Mouse (Mus musculus) forebrain, embryonic 14.5 days (tissue): ENCODE data around the gene Actn3. TPM values are rescaled to one million over a fixed set of nuclear protein-coding genes. Genes with fewer than 3 reads are reported as not detected.

ENCODE experiments used
- ATAC-seq: fragments of 200-750 bp; cut with Nextera tagmentation; 2 replicates; pipeline ENCODE4 v1.8.0; 2017; ENCODE audit warnings: mild to moderate bottlenecking, moderate library complexity
- DNase-seq: peaks from one replicate; pipeline ENCODE4 v3.0.0-alpha.2; 2015; ENCODE audit warnings: low spot score
- H3K27ac ChIP-seq: fragments of 300-500 bp; sonication (generic); 2 replicates; pipeline ENCODE4 v1.5.1; 2014; ENCODE audit warnings: low read depth, mild to moderate bottlenecking, control low read depth, low read length, moderate library complexity
- H3K27me3 ChIP-seq: fragments of 300-500 bp; sonication (generic); replicated peaks from 2 replicates; pipeline ENCODE4 v1.6.1; 2014; ENCODE audit warnings: low read length, control low read depth, mixed read lengths; ENCODE audit not compliant: control insufficient read depth, insufficient read depth
- H3K36me3 ChIP-seq: fragments of 300-500 bp; sonication (generic); 2 replicates; pipeline ENCODE4 v1.6.1; 2014; ENCODE audit warnings: low read length, control low read depth; ENCODE audit not compliant: control insufficient read depth, insufficient read depth
- H3K4me1 ChIP-seq: fragments of 300-500 bp; sonication (generic); 2 replicates; pipeline ENCODE4 v1.6.1; 2014; ENCODE audit warnings: antibody characterized with exemption, low read length, control low read depth; ENCODE audit not compliant: control insufficient read depth, insufficient read depth
- H3K4me2 ChIP-seq: fragments of 300-500 bp; sonication (generic); 2 replicates; pipeline ENCODE4 v1.6.1; 2014; ENCODE audit warnings: mild to moderate bottlenecking, control low read depth, low read length
- H3K4me3 ChIP-seq: fragments of 300-500 bp; sonication (generic); 2 replicates; pipeline ENCODE4 v1.5.1; 2014; ENCODE audit warnings: low read depth, low read length, control low read depth
- H3K9ac ChIP-seq: fragments of 300-500 bp; sonication (generic); 2 replicates; pipeline ENCODE4 v1.6.1; 2014; ENCODE audit warnings: mild to moderate bottlenecking, low read length, control low read depth, moderate library complexity
- H3K9me3 ChIP-seq: fragments of 300-500 bp; sonication (generic); replicated peaks from 2 replicates; pipeline ENCODE4 v1.6.1; 2016; ENCODE audit warnings: low read length, control low read depth, mixed read lengths; ENCODE audit not compliant: control insufficient read depth
- WGBS: fragments of 180-500 bp; shearing (Covaris S2); extraction: QIAGEN DNeasy Blood & Tissue Kit; methylation state at CpG from one replicate; pipeline ENCODE4 v1.1.7; 2014; 5-methylcytosine and 5-hydroxymethylcytosine counted together
- polyA plus RNA-seq: library from polyadenylated mRNA; unstranded; fragments of >200 nt; fragmentation: Nextera tagmentation; extraction: Ambion mirVana; gene quantifications from 2 replicates; pipeline ENCODE4 v1.2.1, GENCODE M21; 2014

The Actn3 gene
- polyA plus RNA-seq, 1 experiment from 2014 or later: 0.88 TPM

DNA sequence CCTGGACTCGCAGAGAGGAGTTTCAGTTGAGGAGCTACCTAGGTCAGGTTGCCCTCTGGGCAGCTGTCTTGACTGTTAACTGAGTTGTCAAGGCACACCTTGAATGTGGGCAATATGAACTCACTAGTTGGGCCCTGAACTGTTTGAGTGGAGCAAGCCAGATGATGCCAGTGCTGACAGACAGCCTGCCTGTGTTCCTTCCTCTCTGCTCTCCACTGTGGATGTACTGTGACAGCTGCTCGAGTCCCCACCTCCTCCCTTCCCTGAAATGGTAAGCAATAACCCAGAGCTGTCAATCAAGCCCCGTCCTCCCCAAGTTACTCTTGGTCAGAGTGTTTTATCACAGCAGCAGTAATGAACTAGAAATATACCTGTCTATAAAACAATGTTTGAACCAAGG is 22.2 kb upstream of the Actn3 start:
- peaks cover 58% of the 10 kb centered on the region for H3K36me3 ChIP-seq
- H3K4me2 ChIP-seq: no peak overlapping the region
- no peaks in the 10 kb centered on the region for H3K27me3 ChIP-seq
- no peaks in the 10 kb centered on the region for H3K9me3 ChIP-seq
- H3K9ac ChIP-seq: no peak overlapping the region
- no peak for DNase-seq
- H3K4me1 ChIP-seq: no peaks in the 10 kb centered on the region
- 85% methylated on average over 3 of the region's 3 CpGs for WGBS
- no peak overlapping the region for H3K4me3 ChIP-seq
- no peak overlapping the region for H3K27ac ChIP-seq
- ATAC-seq: no peak

DNA sequence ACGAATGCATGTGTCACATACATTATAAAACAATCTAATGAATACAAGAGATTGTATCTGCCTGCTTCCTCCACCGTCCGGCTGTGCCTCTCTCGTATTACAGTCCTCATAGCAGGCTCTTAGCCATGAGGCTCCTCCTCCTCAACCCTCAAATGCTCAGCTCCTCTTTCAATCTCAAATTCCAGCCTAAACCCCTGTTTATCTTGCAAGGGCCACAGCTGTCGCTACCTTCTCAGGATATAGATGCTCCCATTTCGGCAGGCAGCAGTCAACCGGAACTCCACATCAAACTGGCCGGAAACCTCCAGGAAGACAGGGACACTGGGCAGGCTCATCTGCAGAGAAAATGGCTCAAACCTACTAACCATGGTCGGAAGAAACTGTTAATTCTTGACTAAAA is 21.3 kb upstream of the Actn3 start:
- no peaks in the 10 kb centered on the region for H3K9me3 ChIP-seq
- no peaks in the 10 kb centered on the region for H3K27me3 ChIP-seq
- no peak for ATAC-seq
- H3K27ac ChIP-seq: no peak overlapping the region
- H3K4me1 ChIP-seq: no peaks in the 10 kb centered on the region
- no peak overlapping the region for H3K4me3 ChIP-seq
- 91% methylated on average over 9 of the region's 9 CpGs for WGBS
- DNase-seq: no peak
- H3K4me2 ChIP-seq: no peak overlapping the region
- peaks cover 61% of the 10 kb centered on the region for H3K36me3 ChIP-seq
- H3K9ac ChIP-seq: no peak overlapping the region

DNA sequence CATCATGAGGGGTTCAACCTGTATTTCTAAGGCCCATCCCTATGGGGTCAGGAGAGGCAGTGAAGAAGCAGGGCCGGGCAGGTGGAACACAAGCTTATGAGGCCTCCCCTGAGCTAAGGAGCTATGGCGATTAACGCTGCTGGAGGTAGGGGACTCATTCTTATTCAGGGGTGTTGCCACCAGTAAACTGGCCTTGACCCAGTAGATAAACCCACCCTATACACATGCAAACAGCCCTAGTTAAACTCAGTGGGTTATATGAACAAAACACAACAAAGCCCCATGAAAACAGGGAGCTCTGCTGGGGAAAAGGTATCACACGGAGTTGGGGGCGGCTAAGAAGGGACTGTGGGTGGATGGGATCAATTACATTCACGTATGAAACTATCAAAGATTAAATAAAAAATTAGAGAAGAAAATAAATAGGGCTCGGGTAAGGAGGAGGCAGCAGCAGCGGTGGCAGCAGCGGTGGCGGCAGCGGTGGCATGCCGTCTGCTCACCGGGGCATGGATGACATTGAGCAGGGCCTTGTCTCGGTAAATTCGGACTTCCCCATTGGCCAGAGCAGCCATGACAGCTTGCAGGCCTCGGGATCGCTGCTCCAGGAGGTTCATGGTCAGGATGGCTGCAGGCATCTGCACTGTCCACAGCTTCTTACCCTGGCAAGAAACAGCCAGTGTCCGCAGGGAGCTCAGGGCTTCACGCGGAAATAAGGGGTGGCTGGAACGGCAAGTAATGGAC is 19.2 kb upstream of the Actn3 start:
- WGBS: 50% methylated on average over 21 of the region's 21 CpGs
- H3K36me3 ChIP-seq: peaks cover 53% of the 10 kb centered on the region

DNA sequence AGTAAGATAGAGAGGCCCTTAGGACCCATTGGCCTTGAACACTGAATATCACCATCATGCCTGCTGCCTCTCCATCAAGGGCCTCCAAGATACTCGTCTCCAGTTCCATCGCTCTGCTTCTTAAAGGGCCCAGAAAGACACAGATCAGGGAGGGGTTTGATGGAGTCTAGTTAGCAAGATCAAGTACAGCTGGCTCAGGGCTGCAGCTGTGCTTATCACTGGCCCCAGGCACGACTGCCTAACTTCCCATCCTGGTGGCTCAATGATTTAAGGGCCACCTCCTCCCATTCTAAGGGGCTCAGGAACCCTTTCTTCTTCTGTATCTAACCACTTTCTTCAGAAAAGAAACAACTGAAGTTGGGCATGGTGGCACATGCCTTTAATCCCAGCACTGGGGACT is 14.1 kb upstream of the Actn3 start:
- Histone ChIP-seq H3K36me3 (peaks cover 41% of the 10 kb centered on the region), H3K27me3 (no peaks in the 10 kb centered on the region), H3K27ac (no peak overlapping the region), H3K4me2 (no peak overlapping the region), H3K9ac (no peak overlapping the region), H3K4me1 (no peaks in the 10 kb centered on the region), H3K9me3 (no peaks in the 10 kb centered on the region), H3K4me3 (no peak overlapping the region)
- WGBS: 86% methylated on average over 3 of the region's 3 CpGs
- DNase-seq (no peak), ATAC-seq (no peak)

More for the DNA sequence above, 19.2 kb upstream of the Actn3 start:
- H3K4me2 ChIP-seq: no peak overlapping the region
- H3K9ac ChIP-seq: no peak overlapping the region
- H3K4me1 ChIP-seq: no peaks in the 10 kb centered on the region
- H3K27me3 ChIP-seq: no peaks in the 10 kb centered on the region
- ATAC-seq (no peak), DNase-seq (no peak)
- no peak overlapping the region for H3K4me3 ChIP-seq
- H3K27ac ChIP-seq: no peak overlapping the region
- H3K9me3 ChIP-seq: no peaks in the 10 kb centered on the region

DNA sequence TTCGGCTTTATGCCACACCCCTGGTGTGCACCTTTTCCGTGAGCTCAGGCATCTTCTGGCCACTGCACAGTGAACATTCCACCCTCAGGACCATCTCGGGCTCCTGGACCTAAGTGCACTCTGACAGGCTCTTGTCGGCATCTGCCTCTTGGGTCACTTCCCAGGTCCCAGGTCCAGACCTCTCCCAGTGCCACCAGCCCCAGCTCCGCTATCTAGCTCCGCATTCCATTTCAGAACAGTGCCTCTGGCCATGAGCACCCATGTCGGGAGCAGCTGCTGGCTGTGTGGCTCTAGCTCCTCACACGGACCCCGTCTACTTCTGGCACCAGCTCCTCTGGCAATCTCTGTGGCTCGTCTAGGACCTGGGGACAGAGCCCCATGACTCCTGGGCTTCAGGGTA is 12.1 kb upstream of the Actn3 start:
- no peak overlapping the region for H3K27ac ChIP-seq
- peaks cover 33% of the 10 kb centered on the region for H3K36me3 ChIP-seq
- H3K4me3 ChIP-seq: no peak overlapping the region
- no peaks in the 10 kb centered on the region for H3K4me1 ChIP-seq
- no peak for DNase-seq
- no peak overlapping the region for H3K4me2 ChIP-seq
- WGBS: 85% methylated on average over 10 of the region's 10 CpGs
- H3K27me3 ChIP-seq: no peaks in the 10 kb centered on the region
- H3K9ac ChIP-seq: no peak overlapping the region
- H3K9me3 ChIP-seq: no peaks in the 10 kb centered on the region
- no peak for ATAC-seq

DNA sequence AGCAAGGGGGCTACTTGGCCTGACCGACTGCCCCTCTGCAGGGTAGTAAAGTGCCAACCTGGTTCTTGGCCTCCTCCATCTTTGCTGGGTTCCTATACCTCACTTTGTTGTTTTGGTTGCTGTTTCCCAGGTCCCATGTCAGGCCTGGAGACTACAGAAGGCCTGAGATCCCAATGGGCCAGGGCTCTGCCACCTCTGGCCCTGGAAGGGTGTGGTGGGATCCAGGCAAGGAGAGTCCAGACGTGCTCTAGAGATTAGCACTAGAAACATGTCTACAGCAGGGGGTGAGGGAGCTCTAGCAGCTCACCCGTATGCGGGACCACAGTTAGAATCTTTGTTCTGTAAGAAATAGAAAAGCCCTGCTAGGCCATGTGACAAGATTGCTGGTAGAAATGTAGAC is 6.3 kb upstream of the Actn3 start:
- no peaks in the 10 kb centered on the region for H3K4me1 ChIP-seq
- 79% methylated on average over 4 of the region's 4 CpGs for WGBS
- no peak overlapping the region for H3K9ac ChIP-seq
- H3K27ac ChIP-seq: no peak overlapping the region
- DNase-seq (no peak), ATAC-seq (no peak)
- H3K4me3 ChIP-seq: no peak overlapping the region
- H3K9me3 ChIP-seq: no peaks in the 10 kb centered on the region
- H3K27me3 ChIP-seq: no peaks in the 10 kb centered on the region
- no peak overlapping the region for H3K4me2 ChIP-seq
- no peaks in the 10 kb centered on the region for H3K36me3 ChIP-seq

DNA sequence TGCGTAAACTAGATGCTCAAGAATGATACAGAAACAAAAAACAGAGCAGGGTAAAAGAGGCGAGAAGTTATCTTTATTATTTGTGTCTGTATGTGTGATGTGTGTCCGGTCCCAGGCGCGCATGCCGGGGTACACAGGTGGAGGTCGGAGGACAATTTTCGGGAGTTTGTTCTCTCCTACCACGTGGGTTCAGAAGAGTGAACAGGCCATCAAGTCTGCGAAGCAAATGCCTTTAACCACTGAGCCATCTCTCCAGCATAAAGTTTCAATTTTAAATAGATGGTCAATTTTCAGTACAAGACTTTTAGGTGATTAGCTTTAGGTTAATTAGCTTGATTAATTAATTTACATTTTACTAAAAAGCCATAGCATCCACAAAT is 1.6 kb upstream of the Actn3 start:
- peak overlapping the region; percentile 65 for H3K4me2 ChIP-seq
- no peaks in the 10 kb centered on the region for H3K36me3 ChIP-seq
- peak overlapping the region; percentile 89 for H3K4me3 ChIP-seq
- H3K27ac ChIP-seq: no peak overlapping the region
- ATAC-seq (no peak), DNase-seq (no peak)
- H3K9me3 ChIP-seq: no peaks in the 10 kb centered on the region
- peak overlapping the region; percentile 93 for H3K9ac ChIP-seq
- H3K4me1 ChIP-seq: peaks cover 7% of the 10 kb centered on the region
- WGBS: 66% methylated on average over 10 of the region's 10 CpGs
- H3K27me3 ChIP-seq: no peaks in the 10 kb centered on the region

DNA sequence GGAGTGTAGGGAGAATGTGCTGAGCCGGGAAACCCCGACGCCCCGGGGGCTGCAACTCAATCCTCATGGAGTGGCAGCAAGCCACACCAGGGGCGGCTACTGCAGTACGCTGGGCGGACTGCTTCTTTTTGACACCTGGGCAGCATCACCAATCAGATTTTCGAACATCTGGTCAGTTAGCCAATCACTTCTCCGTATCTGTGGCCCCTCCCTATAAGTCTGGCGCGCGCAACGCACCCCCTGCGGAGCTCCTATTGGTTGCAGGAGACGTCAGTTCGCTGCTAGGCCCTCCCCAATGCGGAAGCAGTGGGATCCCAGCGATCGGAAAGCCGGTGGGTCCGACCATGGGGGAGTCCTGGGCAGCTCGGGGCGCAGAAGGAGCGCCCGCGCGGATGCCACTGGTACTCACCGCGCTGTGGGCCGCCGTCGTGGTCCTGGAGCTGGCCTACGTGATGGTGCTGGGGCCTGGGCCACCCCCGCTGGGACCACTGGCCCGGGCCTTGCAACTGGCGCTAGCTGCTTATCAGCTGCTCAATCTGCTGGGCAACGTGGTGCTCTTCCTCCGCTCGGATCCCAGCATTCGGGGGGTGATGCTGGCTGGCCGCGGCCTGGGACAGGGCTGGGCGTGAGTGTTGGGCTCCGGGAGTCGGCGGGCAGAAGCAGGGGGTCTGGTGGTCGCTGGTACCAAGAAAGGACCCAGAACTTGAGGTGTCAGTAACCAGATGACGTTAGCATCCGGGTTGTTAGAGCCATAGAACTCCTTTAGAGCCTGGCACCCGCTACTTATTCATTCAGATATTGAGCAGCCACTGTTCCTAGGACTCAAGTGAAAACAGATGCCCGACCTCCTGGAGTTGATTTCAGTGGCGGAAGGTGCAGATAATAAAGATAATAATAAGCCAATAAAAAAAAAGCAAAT is 955 bp upstream of the Actn3 start, which contains the start of gene Zdhhc24:
TSS of gene Zdhhc24 (plus strand) at position 264 of the 919 bp plus-strand sequence.
- WGBS: 2% methylated on average over 52 of the region's 52 CpGs
- no peaks in the 10 kb centered on the region for H3K9me3 ChIP-seq
- no peaks in the 10 kb centered on the region for H3K27me3 ChIP-seq
- ATAC-seq (peak; percentile 99), DNase-seq (peak; percentile 97)
- H3K4me2 ChIP-seq: peak within 1 kb of the TSS; percentile 65
- H3K4me3 ChIP-seq: peak within 1 kb of the TSS; percentile 89
- H3K4me1 ChIP-seq: peaks cover 7% of the 10 kb centered on the region
- no peaks in the 10 kb centered on the region for H3K36me3 ChIP-seq
- H3K9ac ChIP-seq: peak within 1 kb of the TSS; percentile 93
- 0 out of 2 replicates have a peak within 1 kb of the TSS, but pooled peaks have one; percentile 16 for H3K27ac ChIP-seq

DNA sequence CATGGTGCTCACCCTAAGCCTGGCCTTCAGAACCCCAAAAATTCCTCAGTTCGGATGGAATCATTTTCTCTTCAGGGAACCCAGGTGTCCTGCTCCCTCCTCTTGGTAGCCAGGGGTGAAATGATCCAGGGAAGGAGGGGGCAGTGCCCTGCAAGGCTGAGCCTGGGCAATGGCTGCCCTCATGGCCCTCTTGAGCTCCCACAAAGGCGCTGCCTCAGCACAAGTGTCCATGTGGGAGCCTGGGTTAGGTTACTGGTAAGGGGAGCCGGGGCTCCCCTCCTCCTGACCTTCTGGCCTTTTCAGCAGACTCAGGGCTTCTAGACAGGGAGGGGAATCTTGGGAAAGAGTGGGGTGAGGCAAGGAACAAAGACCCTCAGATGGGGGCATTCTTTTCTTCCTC is 954 bp downstream of the Actn3 start:
- Histone ChIP-seq H3K4me3 (no peak overlapping the region), H3K9me3 (no peaks in the 10 kb centered on the region), H3K4me1 (peaks cover 7% of the 10 kb centered on the region), H3K36me3 (no peaks in the 10 kb centered on the region), H3K4me2 (no peak overlapping the region), H3K27me3 (no peaks in the 10 kb centered on the region), H3K27ac (no peak overlapping the region), H3K9ac (no peak overlapping the region)
- DNase-seq (no peak), ATAC-seq (no peak)
- 74% methylated on average over 3 of the region's 3 CpGs for WGBS
